Mouse (Mus musculus): ENCODE data around the gene Pgf. TPM values are rescaled to one million over a fixed set of nuclear protein-coding genes. Genes with fewer than 3 reads are reported as not detected.

Pgf gene
- total RNA-seq, 2 experiments from 2014 or later: 5.2 to 6.6 TPM

DNA sequence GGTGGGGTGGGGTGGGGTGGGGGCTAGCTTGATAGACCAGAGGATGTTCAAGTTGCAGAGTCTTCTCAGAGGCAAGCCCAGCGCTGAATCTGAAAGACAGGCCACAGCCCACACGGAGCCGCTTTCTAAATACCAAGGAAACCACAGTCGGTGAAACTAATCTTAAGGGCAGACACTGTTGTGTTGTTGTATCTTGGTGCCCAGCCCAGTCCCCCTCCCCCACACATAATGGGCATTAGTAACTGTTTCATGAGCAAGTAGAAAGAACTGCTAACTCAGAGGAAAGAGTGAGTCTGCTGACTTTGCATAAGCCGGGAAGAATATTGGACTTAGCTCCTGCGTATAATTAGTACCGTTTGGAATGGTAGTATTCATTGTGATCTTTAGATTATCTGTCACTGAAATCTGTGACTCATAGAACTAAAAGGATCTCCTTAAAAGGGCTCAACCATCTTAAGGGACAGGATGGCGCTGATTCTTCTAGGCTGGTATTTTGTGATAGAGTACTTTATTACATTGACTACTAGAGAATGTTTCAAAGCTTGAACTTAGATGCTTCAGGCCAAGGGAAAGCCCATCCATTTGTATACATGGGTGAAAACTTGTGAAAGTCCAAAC, 50.5 kb downstream of the Pgf start:
- no peak for DNase-seq (ENCODE audit: low spot score in 2 of 2)

DNA sequence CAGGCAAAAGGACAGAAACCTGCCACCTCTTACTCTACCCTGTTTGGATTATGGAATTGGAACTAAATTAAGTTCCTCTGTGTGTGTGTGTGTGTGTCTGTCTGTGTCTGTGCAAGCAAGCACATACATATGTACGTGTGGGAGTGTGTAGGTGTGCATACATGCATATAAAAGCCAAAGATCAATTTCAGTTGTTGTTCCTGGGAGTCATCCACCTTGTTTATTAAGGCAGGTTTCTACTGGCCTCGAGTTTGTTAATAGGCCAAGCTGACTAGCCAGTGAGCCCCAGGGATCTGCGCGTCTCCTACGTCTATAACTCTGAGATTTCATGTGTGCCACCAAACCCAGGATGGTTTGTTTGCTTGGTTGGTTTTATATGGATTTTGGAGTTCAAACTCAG, 52.8 kb downstream of the Pgf start:
- DNase-seq (ENCODE audit: low spot score in 2 of 2): no peak

- DNase-seq (ENCODE audit: low spot score in 2 of 2): no peak
These were observed 53.9 kb downstream of the Pgf start for GRCm38 (mm10) chr12:85123645-85124044.

GRCm38 (mm10) chr12:85123108-85123530, 54.5 kb downstream of the Pgf start:
- no peak for DNase-seq (ENCODE audit: low spot score in 2 of 2)

- no peak for DNase-seq (ENCODE audit: low spot score in 2 of 2)
These were observed 55.7 kb downstream of the Pgf start for GRCm38 (mm10) chr12:85121806-85122459.

Other genes with a start within 250 kb of the Pgf start
- gene Fcf1, start 206.9 kb downstream of the Pgf start, total RNA-seq (2021): 10 to 100 TPM; 35.4 to 36.6 TPM
- 100 to 1,000 TPM in 1 of 2 experiments, 10 to 100 TPM in 1; 99.4 to 107 TPM for gene Arel1, start 206.9 kb downstream of the Pgf start, total RNA-seq (2021)
- 100 to 1,000 TPM; 114 to 128 TPM for gene Ylpm1, start 181.5 kb downstream of the Pgf start, total RNA-seq (2021)
- 1 to 10 TPM; 2.1 to 2.4 TPM for gene Prox2, start 67.0 kb downstream of the Pgf start, total RNA-seq (2021)
- gene Dlst, start 67.0 kb downstream of the Pgf start, total RNA-seq (2021): 100 to 1,000 TPM; 169 to 175 TPM
- gene Rps6kl1, start 26.5 kb downstream of the Pgf start, total RNA-seq (2021): 10 to 100 TPM; 41.1 to 43.1 TPM
- gene Eif2b2, start 41.7 kb upstream of the Pgf start, total RNA-seq (2021): 10 to 100 TPM; 58.3 to 66.6 TPM
- 10 to 100 TPM; 15.4 to 15.8 TPM for gene Mlh3, start 92.8 kb upstream of the Pgf start, total RNA-seq (2021)
- gene Acyp1, start 110.6 kb upstream of the Pgf start, total RNA-seq (2021): 10 to 100 TPM; 32.8 to 36.8 TPM
- 1 to 10 TPM in 1 of 2 experiments, under 1 TPM in 1; 0.88 to 1.2 TPM for gene Zc2hc1c, start 110.8 kb upstream of the Pgf start, total RNA-seq (2021)
- gene Nek9, start 161.6 kb upstream of the Pgf start, total RNA-seq (2021): 10 to 100 TPM; 29.4 to 29.6 TPM
- 100 to 1,000 TPM; 146 to 156 TPM for gene Tmed10, start 197.1 kb upstream of the Pgf start, total RNA-seq (2021)

Measured in layer of hippocampus, postnatal 14 days (tissue).